Mouse (Mus musculus): ENCODE results near the gene Ifi205. TPM values are rescaled to one million over a fixed set of nuclear protein-coding genes. Genes with fewer than 3 reads are reported as not detected.

The Ifi205 gene
- polyA plus RNA-seq, 1 experiment from 2014 or later: 0.24 TPM

- H3K36me3 ChIP-seq (ENCODE audit: insufficient read depth, low read length): no peaks in the 10 kb centered on the region
- DNase-seq (ENCODE audit: low spot score) (no peak), ATAC-seq (replicated peaks; ENCODE audit: low FRiP score, low read depth) (no peak)
- no peak for TF ChIP-seq CTCF (IDR thresholded peaks at IDR 0.05; ENCODE audit: low read depth)
- no peaks in the 10 kb centered on the region for H3K9me3 ChIP-seq (replicated peaks; ENCODE audit: low read length)
- no peak overlapping the region for H3K9ac ChIP-seq (ENCODE audit: low read depth, low read length)
- no peak overlapping the region for H3K4me3 ChIP-seq (replicated peaks; ENCODE audit: low read depth, low read length)
- no peak overlapping the region for H3K4me2 ChIP-seq (ENCODE audit: low read length)
- no peak overlapping the region for H3K27ac ChIP-seq
- no peaks in the 10 kb centered on the region for H3K4me1 ChIP-seq (replicated peaks; ENCODE audit: insufficient read depth, low read length)
- H3K27me3 ChIP-seq (ENCODE audit: insufficient read depth, low read length): no peaks in the 10 kb centered on the region
Observed at GRCm38 (mm10) chr1:173973111-173973510, 58.5 kb downstream of the Ifi205 start.

Other genes with a start within 250 kb of the Ifi205 start
- gene Ifi211, start 118.8 kb downstream of the Ifi205 start, polyA plus RNA-seq (2015; fragmentation: Nextera tagmentation; extraction: Ambion mirVana): 1.4 and 1.9 TPM in 2 replicates
- 13.5 and 15.9 TPM in 2 replicates for gene Mndal, start 89.3 kb downstream of the Ifi205 start, polyA plus RNA-seq (2015; fragmentation: Nextera tagmentation; extraction: Ambion mirVana)
- gene Ifi203, start 89.1 kb downstream of the Ifi205 start, polyA plus RNA-seq (2015; fragmentation: Nextera tagmentation; extraction: Ambion mirVana): 7.7 TPM in 2 replicates
- not detected in 2 replicates for gene Ifi202b, start 49.1 kb downstream of the Ifi205 start, polyA plus RNA-seq (2015; fragmentation: Nextera tagmentation; extraction: Ambion mirVana)
- not detected in 2 replicates for gene Olfr433, start 8.9 kb upstream of the Ifi205 start, polyA plus RNA-seq (2015; fragmentation: Nextera tagmentation; extraction: Ambion mirVana)
- gene Olfr432, start 17.4 kb upstream of the Ifi205 start, polyA plus RNA-seq (2015; fragmentation: Nextera tagmentation; extraction: Ambion mirVana): not detected in 2 replicates
- gene Olfr430, start 34.8 kb upstream of the Ifi205 start, polyA plus RNA-seq (2015; fragmentation: Nextera tagmentation; extraction: Ambion mirVana): not detected in 2 replicates
- not detected in 2 replicates for gene Olfr429, start 52.5 kb upstream of the Ifi205 start, polyA plus RNA-seq (2015; fragmentation: Nextera tagmentation; extraction: Ambion mirVana)
- gene Olfr427, start 65.1 kb upstream of the Ifi205 start, polyA plus RNA-seq (2015; fragmentation: Nextera tagmentation; extraction: Ambion mirVana): not detected in 2 replicates
- not detected in 2 replicates for gene Olfr231, start 89.4 kb upstream of the Ifi205 start, polyA plus RNA-seq (2015; fragmentation: Nextera tagmentation; extraction: Ambion mirVana)
- not detected in 2 replicates for gene Olfr424, start 99.7 kb upstream of the Ifi205 start, polyA plus RNA-seq (2015; fragmentation: Nextera tagmentation; extraction: Ambion mirVana)
- gene Olfr420, start 123.8 kb upstream of the Ifi205 start, polyA plus RNA-seq (2015; fragmentation: Nextera tagmentation; extraction: Ambion mirVana): not detected in 2 replicates
- gene Spta1, start 141.0 kb upstream of the Ifi205 start, polyA plus RNA-seq (2015; fragmentation: Nextera tagmentation; extraction: Ambion mirVana): 0.08 and 0.12 TPM in 2 replicates
- not detected in 2 replicates for gene Olfr419, start 220.3 kb upstream of the Ifi205 start, polyA plus RNA-seq (2015; fragmentation: Nextera tagmentation; extraction: Ambion mirVana)